Mouse (Mus musculus): Measurements from ENCODE around the gene Gp6. TPM values are rescaled to one million over a fixed set of nuclear protein-coding genes. Genes with fewer than 3 reads are reported as not detected.
A peak's percentile ranks its signal among the peaks of the same experiment; 100 is the strongest.

Gp6 gene
- 3.0 and 3.2 TPM in 2 replicates for polyA plus RNA-seq (2015; fragmentation: Nextera tagmentation; extraction: Ambion mirVana)

DNA sequence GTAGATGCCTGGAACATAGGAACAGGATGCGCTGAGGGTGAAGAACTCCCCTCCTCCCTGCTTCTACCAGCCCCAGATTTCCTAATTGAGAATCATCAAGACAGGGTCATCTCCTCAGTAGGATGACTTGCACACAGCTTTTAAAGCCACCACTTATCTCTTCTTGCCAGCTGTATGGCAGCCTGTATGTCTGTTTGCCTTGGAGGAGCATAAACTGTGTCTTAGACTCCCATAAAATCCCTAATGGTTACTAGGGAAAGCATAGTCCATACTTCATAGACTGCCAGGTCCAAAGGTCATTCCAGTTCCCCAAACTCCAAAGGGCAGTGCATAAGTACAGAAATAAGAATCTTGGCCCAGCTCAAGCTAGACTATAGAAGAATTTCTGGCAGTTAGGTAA is at the start of gene Gp6:
TSS of gene Gp6 (minus strand) at position 15 of the 400 bp plus-strand sequence.
- no peak within 1 kb of the TSS for H3K9ac ChIP-seq
- no peak within 1 kb of the TSS for H3K4me2 ChIP-seq
- no peak for ATAC-seq (ENCODE audit: insufficient read depth)
- H3K27ac ChIP-seq (replicated peaks) = no peak within 1 kb of the TSS
- WGBS (ENCODE audit: insufficient replicate concordance) = 52% methylated on average over 1 of the region's 1 CpGs
- no peak within 1 kb of the TSS for H3K4me3 ChIP-seq (replicated peaks)
- no peaks in the 10 kb centered on the region for H3K27me3 ChIP-seq
- H3K36me3 ChIP-seq (replicated peaks) = no peaks in the 10 kb centered on the region
- H3K9me3 ChIP-seq (replicated peaks) = no peaks in the 10 kb centered on the region
- H3K4me1 ChIP-seq (replicated peaks) = no peaks in the 10 kb centered on the region

DNA sequence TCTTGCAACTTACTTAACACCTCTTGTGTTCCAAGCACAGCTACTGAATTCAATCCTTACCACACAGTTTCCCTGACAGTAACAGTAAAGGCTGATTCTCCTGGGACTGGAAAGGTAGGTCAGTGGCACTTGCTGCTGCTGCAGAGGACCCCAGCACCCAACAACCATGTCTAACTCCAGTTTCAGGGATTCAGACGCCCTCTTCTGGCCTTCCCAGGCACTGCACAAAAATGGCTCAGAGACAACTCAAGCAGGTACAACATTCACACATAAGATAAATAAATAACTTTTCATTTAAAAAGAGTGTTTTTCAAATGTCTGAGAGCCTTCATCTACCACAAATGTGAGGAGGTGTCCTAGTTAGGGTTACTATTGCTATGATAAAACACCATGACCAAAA is 49.6 kb upstream of the Gp6 start:
- H3K9me3 ChIP-seq (replicated peaks) = no peaks in the 10 kb centered on the region
- no peak for ATAC-seq (ENCODE audit: insufficient read depth)
- H3K4me3 ChIP-seq (replicated peaks) = no peak overlapping the region
- H3K9ac ChIP-seq = no peak overlapping the region
- H3K4me2 ChIP-seq = no peak overlapping the region
- peaks cover 10% of the 10 kb centered on the region for H3K36me3 ChIP-seq (replicated peaks)
- WGBS (ENCODE audit: insufficient replicate concordance) = 2% methylated on average over 1 of the region's 1 CpGs
- H3K27me3 ChIP-seq = no peaks in the 10 kb centered on the region
- peaks cover 15% of the 10 kb centered on the region for H3K4me1 ChIP-seq (replicated peaks)
- no peak overlapping the region for H3K27ac ChIP-seq (replicated peaks)

DNA sequence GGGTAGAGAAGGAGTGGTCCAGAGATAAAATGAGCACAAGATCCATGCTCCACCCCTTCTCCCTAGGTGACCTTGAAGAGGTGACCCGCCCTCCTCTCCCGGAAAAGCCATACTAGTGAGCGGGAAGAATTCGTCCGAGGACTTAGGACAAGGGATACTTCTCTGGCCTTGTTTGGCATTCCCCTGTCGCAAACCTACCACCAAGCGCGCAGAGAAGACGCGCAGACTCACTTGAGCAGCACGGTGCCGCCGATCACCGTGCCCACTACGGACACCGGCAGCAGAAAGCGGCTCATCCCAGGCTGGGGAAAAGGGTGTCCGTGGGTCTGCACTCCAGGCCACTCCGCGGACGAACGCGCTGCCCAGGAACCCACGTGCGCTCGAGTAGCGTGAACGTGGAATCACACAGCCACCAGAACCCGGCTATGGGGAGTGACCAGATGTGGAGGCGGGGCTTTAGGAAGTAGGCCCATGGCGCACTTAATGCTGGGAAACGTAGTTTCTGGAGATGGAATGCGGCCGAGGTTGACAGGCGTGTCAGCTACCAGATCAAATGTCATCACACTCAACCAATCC is 47.8 kb upstream of the Gp6 start, which contains the start of gene Rdh13:
TSS of gene Rdh13 (minus strand) at position 434 of the 576 bp plus-strand sequence.
- WGBS (ENCODE audit: insufficient replicate concordance) = under 1% methylated on average over 35 of the region's 35 CpGs
- Histone ChIP-seq H3K4me1 (replicated peaks) (peaks cover 14% of the 10 kb centered on the region), H3K4me3 (replicated peaks) (peak within 1 kb of the TSS; percentile 82), H3K9me3 (replicated peaks) (no peaks in the 10 kb centered on the region), H3K27ac (replicated peaks) (peak within 1 kb of the TSS; percentile 53; the same call in 1 of the 2 replicates), H3K36me3 (replicated peaks) (peaks cover 24% of the 10 kb centered on the region), H3K9ac (peak within 1 kb of the TSS; percentile 63), H3K27me3 (no peaks in the 10 kb centered on the region), H3K4me2 (peak within 1 kb of the TSS; percentile 89)
- peak; percentile 92 for ATAC-seq (ENCODE audit: insufficient read depth)

DNA sequence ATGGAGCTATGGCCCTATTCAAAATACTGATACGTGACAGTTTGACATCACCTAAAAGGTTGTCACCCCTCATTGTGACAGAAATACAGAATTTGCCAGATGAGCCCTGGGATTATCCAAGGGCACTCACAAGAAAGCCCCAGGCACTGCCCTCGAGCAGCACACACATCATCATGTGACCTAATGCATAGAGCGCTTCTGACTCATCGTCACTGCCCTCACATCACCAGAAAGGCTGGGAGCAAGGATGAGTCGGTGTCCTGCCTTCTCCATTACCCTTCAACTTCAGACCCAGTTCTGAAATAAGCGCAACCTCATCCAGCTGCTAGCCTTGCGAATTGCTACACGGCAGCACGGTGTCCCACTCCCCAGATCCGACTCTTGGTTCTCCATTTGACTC is 43.0 kb upstream of the Gp6 start:
- peaks cover 10% of the 10 kb centered on the region for H3K4me1 ChIP-seq (replicated peaks)
- no peak for ATAC-seq (ENCODE audit: insufficient read depth)
- no peak overlapping the region for H3K4me2 ChIP-seq
- H3K9me3 ChIP-seq (replicated peaks) = no peaks in the 10 kb centered on the region
- 79% methylated on average over 10 of the region's 10 CpGs for WGBS (ENCODE audit: insufficient replicate concordance)
- no peaks in the 10 kb centered on the region for H3K27me3 ChIP-seq
- peaks cover 28% of the 10 kb centered on the region for H3K36me3 ChIP-seq (replicated peaks)
- no peak overlapping the region for H3K4me3 ChIP-seq (replicated peaks)
- H3K9ac ChIP-seq = no peak overlapping the region
- H3K27ac ChIP-seq (replicated peaks) = no peak overlapping the region

DNA sequence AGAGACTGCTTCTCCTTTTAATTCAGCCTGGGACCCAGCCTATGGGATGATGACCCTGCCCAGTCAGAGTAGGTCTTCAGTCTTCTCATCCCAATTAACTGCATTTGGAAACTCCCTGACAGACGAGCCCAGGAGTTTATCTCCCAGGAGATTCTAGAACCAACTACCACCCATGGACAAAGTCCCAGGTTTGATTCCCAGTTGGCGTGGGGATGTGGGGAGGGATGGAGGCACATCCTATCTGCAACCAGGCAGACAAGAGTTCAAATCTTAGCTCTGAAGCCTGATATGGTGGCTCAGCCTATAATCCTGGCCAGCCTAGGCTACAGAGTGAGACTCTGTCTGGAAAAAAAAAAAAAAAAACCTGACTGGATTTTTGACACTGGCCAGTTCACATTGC is 40.2 kb upstream of the Gp6 start:
- Histone ChIP-seq H3K27ac (replicated peaks) (no peak overlapping the region), H3K4me1 (replicated peaks) (no peaks in the 10 kb centered on the region), H3K9ac (no peak overlapping the region), H3K27me3 (no peaks in the 10 kb centered on the region), H3K36me3 (replicated peaks) (peaks cover 35% of the 10 kb centered on the region), H3K4me2 (no peak overlapping the region), H3K4me3 (replicated peaks) (no peak overlapping the region), H3K9me3 (replicated peaks) (no peaks in the 10 kb centered on the region)
- 57% methylated on average over 2 of the region's 2 CpGs for WGBS (ENCODE audit: insufficient replicate concordance)
- no peak for ATAC-seq (ENCODE audit: insufficient read depth)

DNA sequence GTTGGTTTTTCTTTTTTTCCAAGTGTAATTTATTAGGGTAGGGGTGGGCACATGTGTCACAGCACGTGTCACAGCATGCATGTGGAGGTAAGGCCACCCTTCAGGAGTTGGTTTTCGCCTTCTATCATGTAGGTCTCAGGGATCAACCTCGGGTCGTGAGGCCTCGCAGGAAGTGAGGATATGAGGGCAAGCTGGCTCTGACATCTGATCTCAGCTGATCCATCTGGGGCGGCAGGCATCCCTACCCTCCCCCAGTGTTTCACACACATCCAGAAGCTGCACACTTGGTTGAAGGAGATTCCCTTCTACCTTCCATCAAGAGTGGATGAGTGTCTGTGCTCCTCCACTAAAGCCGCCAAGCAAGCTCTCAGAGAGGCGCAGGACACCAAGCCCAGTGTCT is 34.5 kb upstream of the Gp6 start:
- peaks cover 39% of the 10 kb centered on the region for H3K36me3 ChIP-seq (replicated peaks)
- H3K27me3 ChIP-seq = no peaks in the 10 kb centered on the region
- no peaks in the 10 kb centered on the region for H3K9me3 ChIP-seq (replicated peaks)
- no peak for ATAC-seq (ENCODE audit: insufficient read depth)
- no peaks in the 10 kb centered on the region for H3K4me1 ChIP-seq (replicated peaks)
- 75% methylated on average over 8 of the region's 8 CpGs for WGBS (ENCODE audit: insufficient replicate concordance)
- H3K9ac ChIP-seq = no peak overlapping the region
- H3K4me2 ChIP-seq = no peak overlapping the region
- H3K4me3 ChIP-seq (replicated peaks) = no peak overlapping the region
- H3K27ac ChIP-seq (replicated peaks) = no peak overlapping the region

DNA sequence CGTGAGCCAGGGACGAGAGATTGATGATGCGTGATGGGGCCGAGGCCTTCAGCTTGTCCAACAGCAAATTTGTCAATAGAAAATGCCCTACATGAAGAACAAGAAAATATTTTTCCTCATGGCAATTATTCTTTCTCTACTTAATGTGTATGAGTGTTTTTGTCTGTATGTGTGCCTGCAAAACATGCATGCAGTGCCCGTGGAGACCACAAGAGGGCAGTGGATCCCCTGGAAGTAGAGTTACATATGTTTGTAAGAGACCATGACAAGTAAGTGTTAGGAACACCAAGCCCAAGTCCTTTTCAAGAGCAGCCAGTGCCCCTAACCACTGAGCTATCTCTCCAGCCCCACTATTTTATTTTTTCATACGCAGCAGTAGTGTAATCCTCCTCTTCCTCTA is 34.0 kb upstream of the Gp6 start:
- peaks cover 42% of the 10 kb centered on the region for H3K36me3 ChIP-seq (replicated peaks)
- ATAC-seq (ENCODE audit: insufficient read depth) = no peak
- no peak overlapping the region for H3K9ac ChIP-seq
- no peak overlapping the region for H3K27ac ChIP-seq (replicated peaks)
- no peak overlapping the region for H3K4me3 ChIP-seq (replicated peaks)
- no peaks in the 10 kb centered on the region for H3K27me3 ChIP-seq
- H3K4me1 ChIP-seq (replicated peaks) = no peaks in the 10 kb centered on the region
- 60% methylated on average over 6 of the region's 6 CpGs for WGBS (ENCODE audit: insufficient replicate concordance)
- H3K9me3 ChIP-seq (replicated peaks) = no peaks in the 10 kb centered on the region
- no peak overlapping the region for H3K4me2 ChIP-seq

DNA sequence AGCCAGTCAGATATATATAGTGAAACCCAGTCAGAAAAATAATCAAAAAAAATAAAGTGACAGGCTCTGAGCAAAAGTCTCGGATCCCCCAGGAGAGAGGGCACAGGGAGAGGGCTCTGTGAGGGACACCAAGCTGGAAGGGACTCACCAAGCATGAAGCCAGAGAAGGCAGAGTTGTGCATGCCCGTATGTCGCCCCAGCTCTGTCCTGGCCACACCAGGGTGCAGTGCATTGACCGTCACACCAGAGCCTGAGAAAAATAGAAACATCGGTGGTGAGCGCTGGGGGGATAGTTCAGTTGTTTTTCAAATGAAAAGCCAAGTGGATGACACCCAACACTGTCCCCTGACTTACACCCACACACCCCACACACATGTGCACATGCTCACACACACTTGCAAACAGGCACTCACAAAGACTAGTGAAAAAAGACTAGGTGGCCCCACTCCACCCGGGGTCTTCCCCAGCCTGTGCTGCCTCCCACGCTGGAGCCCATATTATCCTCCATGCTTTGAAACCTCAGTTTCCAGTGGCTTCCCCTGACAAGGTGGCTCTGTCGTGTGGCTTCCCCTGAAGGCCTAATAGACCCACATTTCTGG is 32.8 kb upstream of the Gp6 start:
- no peak overlapping the region for H3K9ac ChIP-seq
- no peaks in the 10 kb centered on the region for H3K4me1 ChIP-seq (replicated peaks)
- H3K4me3 ChIP-seq (replicated peaks) = no peak overlapping the region
- H3K27me3 ChIP-seq = no peaks in the 10 kb centered on the region
- H3K36me3 ChIP-seq (replicated peaks) = peaks cover 47% of the 10 kb centered on the region
- no peak overlapping the region for H3K27ac ChIP-seq (replicated peaks)
- H3K4me2 ChIP-seq = no peak overlapping the region
- no peaks in the 10 kb centered on the region for H3K9me3 ChIP-seq (replicated peaks)
- ATAC-seq (ENCODE audit: insufficient read depth) = no peak
- WGBS (ENCODE audit: insufficient replicate concordance) = 74% methylated on average over 9 of the region's 9 CpGs

DNA sequence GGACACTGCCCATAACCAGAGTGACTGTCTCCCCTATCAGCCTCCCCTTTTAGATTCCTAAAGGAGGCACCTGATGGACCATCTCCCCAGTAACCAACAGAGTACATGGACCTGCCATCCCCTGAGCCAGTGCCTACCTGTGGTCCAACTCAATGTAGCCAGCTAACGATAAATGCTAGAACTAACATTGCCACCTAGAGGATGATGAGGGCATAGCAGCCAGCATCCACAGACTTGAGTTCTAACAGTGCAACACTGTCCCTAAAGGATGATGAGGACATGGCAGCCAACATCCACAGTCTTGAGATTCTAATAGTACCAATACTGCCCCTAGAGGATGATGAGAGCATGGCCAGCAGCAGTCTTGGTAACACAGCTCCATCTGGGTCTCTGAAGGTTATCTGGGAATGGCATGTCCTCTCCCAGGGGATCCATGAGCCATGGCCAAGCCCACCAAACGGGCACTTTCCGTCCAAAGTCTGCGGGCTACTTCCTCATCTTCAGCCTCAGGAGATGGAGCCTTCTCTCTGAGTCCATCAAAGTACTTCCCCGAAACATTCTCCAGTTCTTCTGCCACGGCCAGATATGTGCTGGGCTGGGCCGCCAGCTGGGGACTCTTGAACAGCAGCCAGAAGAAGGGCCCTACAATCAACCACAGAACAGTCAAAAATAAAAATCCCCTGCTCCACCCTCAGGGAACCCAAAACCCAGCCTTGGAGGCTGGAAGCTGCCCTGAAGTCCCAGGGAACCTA is 29.8 kb upstream of the Gp6 start:
- H3K9ac ChIP-seq = no peak overlapping the region
- peaks cover 40% of the 10 kb centered on the region for H3K36me3 ChIP-seq (replicated peaks)
- H3K27me3 ChIP-seq = no peaks in the 10 kb centered on the region
- H3K27ac ChIP-seq (replicated peaks) = no peak overlapping the region
- no peaks in the 10 kb centered on the region for H3K9me3 ChIP-seq (replicated peaks)
- WGBS (ENCODE audit: insufficient replicate concordance) = 49% methylated on average over 7 of the region's 7 CpGs
- no peak overlapping the region for H3K4me3 ChIP-seq (replicated peaks)
- peak; percentile 87 for ATAC-seq (ENCODE audit: insufficient read depth)
- H3K4me2 ChIP-seq = no peak overlapping the region
- no peaks in the 10 kb centered on the region for H3K4me1 ChIP-seq (replicated peaks)

DNA sequence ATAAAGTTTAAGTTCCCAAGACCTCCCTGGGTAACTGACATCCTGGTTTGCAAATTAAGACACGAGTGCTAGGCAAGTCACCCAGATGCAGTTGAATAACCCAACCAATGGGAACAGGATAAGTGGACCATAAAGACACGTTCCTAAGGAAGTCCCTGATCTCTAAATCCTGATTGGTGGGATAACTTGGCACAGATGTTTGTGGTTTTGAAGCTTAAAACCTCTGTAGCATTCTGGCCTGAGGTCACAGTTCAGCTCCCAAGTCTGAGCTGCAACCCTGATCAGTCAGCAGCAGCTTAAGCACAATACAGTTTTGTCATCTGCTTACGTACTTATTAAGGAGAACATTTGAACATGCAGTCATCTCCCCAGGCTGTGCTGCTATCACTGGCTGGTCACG is 22.7 kb upstream of the Gp6 start:
- Histone ChIP-seq H3K4me2 (no peak overlapping the region), H3K36me3 (replicated peaks) (0 out of 2 replicates have a peak, but pooled peaks cover 4% of the 10 kb centered on the region), H3K27me3 (no peaks in the 10 kb centered on the region), H3K9me3 (replicated peaks) (no peaks in the 10 kb centered on the region), H3K4me1 (replicated peaks) (no peaks in the 10 kb centered on the region), H3K4me3 (replicated peaks) (no peak overlapping the region), H3K27ac (replicated peaks) (no peak overlapping the region), H3K9ac (no peak overlapping the region)
- no peak for ATAC-seq (ENCODE audit: insufficient read depth)
- 30% methylated on average over 4 of the region's 4 CpGs for WGBS (ENCODE audit: insufficient replicate concordance)

DNA sequence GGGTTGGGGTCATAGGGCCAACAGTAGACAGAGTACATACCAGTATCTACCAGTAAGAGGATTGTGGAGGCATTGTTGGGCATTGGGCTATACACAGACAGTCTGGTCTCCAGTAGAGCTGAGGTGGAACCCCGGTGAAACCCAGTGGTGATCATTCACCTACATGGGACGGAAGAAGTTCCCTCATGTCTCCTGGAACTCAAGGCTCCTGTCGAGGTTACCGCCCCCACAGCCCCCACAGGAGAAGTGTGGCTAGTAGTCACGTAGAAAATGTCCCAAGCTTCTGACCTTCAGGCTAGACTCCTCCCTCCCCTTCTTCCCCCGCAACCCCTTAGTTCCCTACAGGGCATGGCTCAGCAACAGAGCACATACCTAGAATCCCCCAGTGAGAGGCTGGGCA is 22.1 kb upstream of the Gp6 start:
- WGBS (ENCODE audit: insufficient replicate concordance) = 62% methylated on average over 6 of the region's 6 CpGs

More for the DNA sequence above, 22.1 kb upstream of the Gp6 start:
- Histone ChIP-seq H3K9me3 (replicated peaks) (no peaks in the 10 kb centered on the region), H3K4me2 (no peak overlapping the region), H3K36me3 (replicated peaks) (0 out of 2 replicates have a peak, but pooled peaks cover 4% of the 10 kb centered on the region), H3K27ac (replicated peaks) (no peak overlapping the region), H3K4me3 (replicated peaks) (no peak overlapping the region), H3K27me3 (no peaks in the 10 kb centered on the region), H3K4me1 (replicated peaks) (no peaks in the 10 kb centered on the region), H3K9ac (no peak overlapping the region)
- no peak for ATAC-seq (ENCODE audit: insufficient read depth)

All from liver, embryonic 15.5 days (tissue).